Mouse (Mus musculus) hindbrain, postnatal 0 days (tissue): ENCODE measurements around the gene Rufy4. TPM values are rescaled to one million over a fixed set of nuclear protein-coding genes. Genes with fewer than 3 reads are reported as not detected.

Experiments
- ATAC-seq: fragments of 200-750 bp; cut with Nextera tagmentation; 2 replicates; pipeline ENCODE4 v1.8.0; 2017; ENCODE audit warnings: mild to moderate bottlenecking, moderate TSS enrichment, moderate library complexity
- DNase-seq: peaks from one replicate; pipeline ENCODE4 v3.0.0-alpha.2; 2015; ENCODE audit warnings: low spot score
- H3K27ac ChIP-seq: fragments of 300-500 bp; sonication (generic); 2 replicates; pipeline ENCODE4 v1.5.1; 2014; ENCODE audit warnings: mild to moderate bottlenecking
- H3K27me3 ChIP-seq: fragments of 300-500 bp; sonication (generic); 2 replicates; pipeline ENCODE4 v1.6.1; 2014; ENCODE audit warnings: low read length, mixed read lengths; ENCODE audit not compliant: insufficient read depth
- H3K36me3 ChIP-seq: fragments of 300-500 bp; sonication (generic); 2 replicates; pipeline ENCODE4 v1.6.1; 2014; ENCODE audit warnings: low read length, mixed read lengths; ENCODE audit not compliant: insufficient read depth
- H3K4me1 ChIP-seq: fragments of 300-500 bp; sonication (generic); 2 replicates; pipeline ENCODE4 v1.6.1; 2014; ENCODE audit warnings: antibody characterized with exemption, low read length, mixed read lengths; ENCODE audit not compliant: insufficient read depth
- H3K4me2 ChIP-seq: fragments of 300-500 bp; sonication (generic); 2 replicates; pipeline ENCODE4 v1.6.1; 2014; ENCODE audit warnings: low read depth, mild to moderate bottlenecking, low read length, moderate library complexity, mixed read lengths
- H3K4me3 ChIP-seq: fragments of 300-500 bp; sonication (generic); 2 replicates; pipeline ENCODE4 v1.5.1; 2014; ENCODE audit warnings: low read length
- H3K9ac ChIP-seq: fragments of 300-500 bp; sonication (generic); replicated peaks from 2 replicates; pipeline ENCODE4 v1.6.1; 2014; ENCODE audit warnings: mild to moderate bottlenecking, low read length, moderate library complexity, mixed read lengths
- H3K9me3 ChIP-seq: fragments of 300-500 bp; sonication (generic); 2 replicates; pipeline ENCODE4 v1.6.1; 2016; ENCODE audit warnings: low read length, mixed read lengths
- CTCF ChIP-seq: IDR thresholded peaks from 2 replicates; pipeline ENCODE4 v1.5.1; 2016; ENCODE audit warnings: antibody characterized with exemption, control low read depth, low read depth
- WGBS: fragments of 180-500 bp; shearing (Covaris S2); extraction: QIAGEN DNeasy Blood & Tissue Kit; methylation state at CpG from one replicate; pipeline ENCODE4 v1.1.7; 2014; 5-methylcytosine and 5-hydroxymethylcytosine counted together
- polyA plus RNA-seq: library from polyadenylated mRNA; unstranded; fragments of >200 nt; fragmentation: Nextera tagmentation; extraction: Ambion mirVana; gene quantifications from 2 replicates; pipeline ENCODE4 v1.2.1, GENCODE M21; 2015
- total RNA-seq: library from RNA; depleted of rRNA; stranded (reverse); fragments of >200 nt; gene quantifications from 2 replicates; pipeline ENCODE4 v1.2.3, GENCODE M21; 2014

Rufy4 gene
- total and polyA plus RNA-seq, 2 experiments from 2014 or later = 0.10 TPM; not detected in 1

GRCm38 (mm10) chr1:74085566-74085965 lies 39.8 kb upstream of the Rufy4 start:
- Histone ChIP-seq H3K9ac (no peak overlapping the region), H3K9me3 (no peaks in the 10 kb centered on the region), H3K36me3 (no peaks in the 10 kb centered on the region), H3K4me1 (peaks cover 8% of the 10 kb centered on the region; the same call in 1 of the 2 replicates), H3K4me2 (no peak overlapping the region), H3K27ac (no peak overlapping the region), H3K27me3 (no peaks in the 10 kb centered on the region), H3K4me3 (no peak overlapping the region)
- DNase-seq (no peak), ATAC-seq (no peak)
- WGBS = 80% methylated on average over 7 of the region's 7 CpGs
- no peak for TF ChIP-seq CTCF

GRCm38 (mm10) chr1:74088569-74088968 lies 36.8 kb upstream of the Rufy4 start:
- Histone ChIP-seq H3K9me3 (no peaks in the 10 kb centered on the region), H3K27ac (no peak overlapping the region), H3K27me3 (no peaks in the 10 kb centered on the region), H3K4me1 (peaks cover 5% of the 10 kb centered on the region; the same call in 1 of the 2 replicates), H3K4me3 (no peak overlapping the region), H3K9ac (no peak overlapping the region), H3K4me2 (no peak overlapping the region), H3K36me3 (no peaks in the 10 kb centered on the region)
- no peak for DNase-seq
- ATAC-seq = no peak
- 84% methylated on average over 1 of the region's 1 CpGs for WGBS
- TF ChIP-seq CTCF = no peak

- Histone ChIP-seq H3K9me3 (no peaks in the 10 kb centered on the region), H3K4me1 (no peaks in the 10 kb centered on the region; the same call in 1 of the 2 replicates), H3K4me3 (no peak overlapping the region), H3K36me3 (no peaks in the 10 kb centered on the region), H3K9ac (no peak overlapping the region), H3K27me3 (no peaks in the 10 kb centered on the region; the same call in 1 of the 2 replicates), H3K4me2 (no peak overlapping the region), H3K27ac (no peak overlapping the region)
- ATAC-seq (no peak), DNase-seq (no peak)
- 60% methylated on average over 7 of the region's 7 CpGs for WGBS
- TF ChIP-seq CTCF = no peak
Observed at GRCm38 (mm10) chr1:74090329-74090728, 35.0 kb upstream of the Rufy4 start.

GRCm38 (mm10) chr1:74091138-74091537 lies 34.2 kb upstream of the Rufy4 start:
- 17% methylated on average over 4 of the region's 7 CpGs for WGBS
- no peak overlapping the region for H3K4me3 ChIP-seq
- ATAC-seq (no peak), DNase-seq (no peak)
- H3K4me1 ChIP-seq = no peaks in the 10 kb centered on the region; the same call in 1 of the 2 replicates
- H3K9ac ChIP-seq = no peak overlapping the region
- no peaks in the 10 kb centered on the region for H3K9me3 ChIP-seq
- H3K27me3 ChIP-seq = no peaks in the 10 kb centered on the region; the same call in 1 of the 2 replicates
- no peak overlapping the region for H3K27ac ChIP-seq
- H3K4me2 ChIP-seq = 0 out of 2 replicates have a peak overlapping the region, but pooled peaks have one; percentile 8
- TF ChIP-seq CTCF = no peak
- no peaks in the 10 kb centered on the region for H3K36me3 ChIP-seq

GRCm38 (mm10) chr1:74091611-74092224 lies 33.6 kb upstream of the Rufy4 start:
- 52% methylated on average over 6 of the region's 6 CpGs for WGBS
- Histone ChIP-seq H3K27ac (no peak overlapping the region), H3K4me3 (no peak overlapping the region), H3K27me3 (no peaks in the 10 kb centered on the region; the same call in 1 of the 2 replicates), H3K9me3 (no peaks in the 10 kb centered on the region), H3K4me1 (no peaks in the 10 kb centered on the region; the same call in 1 of the 2 replicates), H3K4me2 (no peak overlapping the region), H3K9ac (no peak overlapping the region), H3K36me3 (no peaks in the 10 kb centered on the region)
- ATAC-seq = no peak
- no peak for DNase-seq
- no peak for TF ChIP-seq CTCF

GRCm38 (mm10) chr1:74092242-74092641 lies 33.1 kb upstream of the Rufy4 start:
- DNase-seq (no peak), ATAC-seq (no peak)
- H3K4me3 ChIP-seq = no peak overlapping the region
- 58% methylated on average over 10 of the region's 10 CpGs for WGBS
- no peaks in the 10 kb centered on the region; the same call in 1 of the 2 replicates for H3K27me3 ChIP-seq
- no peak overlapping the region for H3K4me2 ChIP-seq
- no peaks in the 10 kb centered on the region; the same call in 1 of the 2 replicates for H3K4me1 ChIP-seq
- H3K9me3 ChIP-seq = no peaks in the 10 kb centered on the region
- no peak overlapping the region for H3K9ac ChIP-seq
- TF ChIP-seq CTCF = no peak
- H3K27ac ChIP-seq = no peak overlapping the region
- H3K36me3 ChIP-seq = no peaks in the 10 kb centered on the region

GRCm38 (mm10) chr1:74093447-74093846 lies 31.9 kb upstream of the Rufy4 start:
- no peak overlapping the region for H3K4me2 ChIP-seq
- TF ChIP-seq CTCF = no peak
- H3K4me1 ChIP-seq = no peaks in the 10 kb centered on the region; the same call in 1 of the 2 replicates
- no peak overlapping the region for H3K27ac ChIP-seq
- no peaks in the 10 kb centered on the region; the same call in 1 of the 2 replicates for H3K27me3 ChIP-seq
- no peaks in the 10 kb centered on the region for H3K36me3 ChIP-seq
- DNase-seq (no peak), ATAC-seq (no peak)
- no peak overlapping the region for H3K9ac ChIP-seq
- H3K9me3 ChIP-seq = no peaks in the 10 kb centered on the region
- WGBS = 72% methylated on average over 5 of the region's 5 CpGs
- no peak overlapping the region for H3K4me3 ChIP-seq
